Mouse (Mus musculus): Measurements from ENCODE around the gene 4930402H24Rik.

4930402H24Rik gene

DNA sequence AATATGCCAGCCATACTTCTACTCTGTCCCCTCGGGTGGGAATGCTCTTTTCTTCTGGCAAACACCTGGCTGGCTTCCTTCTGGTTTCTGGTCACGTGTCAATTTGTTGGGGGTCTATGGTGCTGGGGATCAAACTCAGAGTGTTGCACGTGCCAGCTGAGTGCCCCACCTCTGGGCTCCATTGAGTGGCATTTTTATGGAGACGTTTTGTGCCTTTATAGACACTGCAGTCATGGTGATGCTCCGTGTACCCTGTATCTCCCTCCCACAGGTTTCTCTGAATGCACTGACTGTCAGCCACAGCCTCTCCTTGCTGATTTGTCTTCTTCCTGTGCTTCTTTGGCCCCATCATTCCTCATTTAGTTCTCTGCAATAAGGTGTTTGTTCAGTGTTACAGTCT lies 174.4 kb downstream of the 4930402H24Rik start:
- no peak for DNase-seq (ENCODE audit: low spot score)

DNA sequence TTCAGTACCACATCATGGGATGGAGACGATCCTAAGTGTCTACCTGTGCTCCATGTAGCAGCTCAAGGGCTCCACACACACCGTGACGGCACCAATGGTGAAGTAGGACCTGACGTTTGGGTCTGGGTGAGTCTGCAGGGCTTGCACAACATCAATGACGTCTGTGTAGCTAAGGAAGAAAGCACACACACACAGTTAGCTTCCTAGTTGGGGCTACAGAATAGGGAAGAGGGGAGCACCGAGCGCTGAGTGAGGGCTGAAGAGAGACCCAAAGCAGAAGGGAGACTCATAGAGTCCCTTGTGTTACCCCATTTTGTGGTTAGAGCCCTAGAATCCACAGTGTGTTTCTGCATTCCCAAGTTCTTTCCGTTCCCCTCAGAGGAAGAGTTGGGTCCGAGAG lies 175.5 kb downstream of the 4930402H24Rik start:
- no peak for DNase-seq (ENCODE audit: low spot score)

DNA sequence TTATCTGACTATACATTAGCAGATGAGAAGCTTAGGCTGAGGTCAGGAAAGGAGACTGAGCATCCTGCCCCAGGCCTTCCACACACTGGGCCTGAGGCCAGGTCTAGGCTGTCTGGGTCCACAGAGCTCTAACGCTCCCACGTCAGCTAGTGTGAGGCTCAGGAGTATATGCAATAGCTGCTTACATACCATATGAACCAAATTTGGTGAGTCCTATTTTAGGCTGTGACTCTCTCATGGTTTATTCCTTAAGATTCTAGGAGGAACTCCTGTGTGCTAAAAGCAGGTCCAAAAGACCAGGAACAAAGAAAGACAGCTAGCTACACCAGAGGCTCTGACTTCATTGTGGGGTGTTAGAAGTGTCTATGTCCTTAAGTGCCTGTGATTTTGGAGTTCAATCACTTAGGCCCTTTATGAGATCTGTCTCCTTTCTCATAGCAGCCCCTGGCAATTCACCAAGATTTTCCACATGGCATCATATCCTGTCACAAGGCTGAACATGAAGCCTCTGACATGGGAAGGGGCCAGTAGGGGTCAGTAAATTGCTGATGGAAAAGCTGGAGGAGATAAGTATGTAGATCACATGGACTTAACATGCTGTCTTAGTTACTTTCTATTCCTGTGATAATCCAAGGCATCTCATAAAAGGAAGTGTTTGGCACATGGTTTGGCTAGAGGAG lies 177.2 kb downstream of the 4930402H24Rik start:
- no peak for DNase-seq (ENCODE audit: low spot score)

DNA sequence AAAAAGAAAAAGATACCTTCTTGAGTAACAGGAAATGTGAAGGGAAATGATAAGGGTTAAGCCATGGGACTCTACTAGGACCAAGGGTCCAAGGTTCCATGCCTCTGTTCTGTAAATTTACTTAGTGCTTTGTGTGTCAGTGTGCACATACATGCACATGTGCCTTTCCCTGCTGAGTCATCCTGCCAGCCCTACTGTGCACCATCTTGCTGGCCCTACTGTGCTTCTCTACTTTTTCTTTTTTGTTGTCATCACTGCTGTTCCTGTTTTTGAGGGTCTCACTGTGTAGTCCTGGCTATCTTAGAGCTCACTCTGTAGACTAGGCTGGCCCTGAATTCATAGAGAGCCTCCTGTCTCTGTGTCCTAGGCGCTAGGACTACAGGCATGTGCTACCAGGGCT lies 178.5 kb downstream of the 4930402H24Rik start:
- no peak for DNase-seq (ENCODE audit: low spot score)

DNA sequence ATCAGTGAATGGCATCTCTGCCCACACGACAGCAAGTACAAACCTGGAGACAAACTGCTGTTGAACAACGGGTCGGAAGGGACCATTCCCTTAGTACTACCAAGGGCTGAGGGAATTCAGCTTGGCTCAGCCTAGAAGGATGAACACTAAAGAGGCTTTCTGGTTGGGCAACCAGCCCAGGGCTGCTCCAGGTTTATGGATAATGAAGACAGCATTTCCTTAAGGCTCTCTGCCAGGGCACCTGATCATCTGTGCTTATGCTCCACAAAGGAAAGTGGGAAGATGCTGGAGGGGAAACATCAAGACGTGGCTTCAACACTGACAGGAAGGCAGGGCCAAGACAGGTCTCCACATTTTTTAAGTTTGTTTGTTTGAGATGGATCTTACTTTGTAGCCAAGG lies 181.8 kb downstream of the 4930402H24Rik start:
- no peak for DNase-seq (ENCODE audit: low spot score)

DNA sequence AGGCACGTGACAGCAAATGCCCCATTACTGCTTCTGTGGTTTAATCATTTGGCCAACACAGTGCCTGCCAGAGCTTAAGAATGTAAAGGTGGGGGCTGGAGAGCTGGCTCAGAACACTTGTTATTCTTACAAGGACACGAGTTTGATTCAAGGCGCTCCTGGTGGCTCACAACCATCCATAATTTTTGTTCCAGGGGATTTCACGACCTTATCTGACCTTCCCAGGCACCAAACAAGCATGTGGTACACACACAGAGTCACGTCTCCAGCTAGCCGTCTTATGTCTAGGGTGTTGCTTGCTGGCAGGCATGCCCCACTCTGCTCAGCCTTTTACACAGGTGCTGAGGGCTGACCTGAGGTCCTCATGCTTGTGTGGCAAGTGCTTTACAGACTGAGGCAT lies 188.3 kb downstream of the 4930402H24Rik start:
- no peak for DNase-seq (ENCODE audit: low spot score)

DNA sequence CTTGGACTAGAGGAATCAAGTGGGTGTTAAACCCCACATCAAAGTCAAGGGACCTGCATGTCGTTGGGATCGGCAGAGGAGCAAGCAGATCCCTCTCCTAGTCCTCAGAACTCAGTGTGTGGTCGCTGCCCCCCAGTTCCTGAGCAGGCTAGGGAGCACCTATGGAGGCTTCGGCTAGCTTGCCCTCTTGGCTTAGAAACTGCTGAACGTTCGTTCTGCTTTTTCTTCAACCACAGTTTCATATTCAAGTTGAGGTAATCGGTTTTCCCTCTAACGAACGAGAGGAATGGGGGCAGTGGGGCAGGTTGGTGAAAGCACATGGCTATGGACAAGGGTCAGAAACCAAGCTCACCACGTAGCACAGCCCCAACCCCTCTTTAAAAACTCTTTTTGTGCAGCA lies 199.1 kb downstream of the 4930402H24Rik start:
- DNase-seq (ENCODE audit: low spot score) = no peak

DNA sequence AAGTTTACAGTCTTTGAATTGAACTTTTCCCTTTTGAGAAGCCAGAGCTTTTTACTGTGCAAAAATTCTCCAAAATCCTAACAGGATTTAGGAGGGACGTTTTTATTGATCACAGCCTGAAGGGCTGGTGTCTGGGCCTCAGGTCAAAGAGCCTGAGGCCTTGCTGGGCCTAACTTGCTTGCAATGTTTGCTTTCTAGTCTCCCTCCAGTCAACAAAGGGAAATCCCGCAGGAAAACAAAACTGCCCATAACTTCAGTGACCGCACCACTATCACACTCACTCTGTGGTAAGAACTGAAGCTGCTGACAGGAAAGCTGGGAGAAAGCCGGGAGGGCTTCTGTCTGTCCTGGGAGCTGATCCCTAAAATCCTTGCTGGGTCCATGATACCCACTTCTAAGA lies 199.6 kb downstream of the 4930402H24Rik start:
- DNase-seq (ENCODE audit: low spot score) = no peak

DNA sequence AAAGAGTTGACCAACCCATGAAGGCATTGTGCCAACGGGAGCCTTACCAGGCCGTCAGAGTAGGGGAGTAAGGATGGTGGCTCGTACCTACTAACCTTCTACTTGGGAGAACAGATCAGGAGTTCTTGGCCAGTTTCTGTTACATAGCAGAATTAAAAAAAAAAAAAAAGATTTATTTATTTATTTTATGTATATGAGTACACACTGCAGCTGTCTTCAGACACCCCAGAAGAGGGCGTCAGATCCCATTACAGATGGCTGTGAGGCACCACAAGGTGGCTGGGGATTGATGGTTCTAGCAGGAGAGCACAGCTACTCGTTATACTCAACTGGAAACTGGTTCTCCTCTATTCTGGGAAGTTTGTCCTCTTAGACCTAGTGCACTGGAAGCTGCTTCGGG lies 201.0 kb downstream of the 4930402H24Rik start:
- DNase-seq (ENCODE audit: low spot score) = no peak

DNA sequence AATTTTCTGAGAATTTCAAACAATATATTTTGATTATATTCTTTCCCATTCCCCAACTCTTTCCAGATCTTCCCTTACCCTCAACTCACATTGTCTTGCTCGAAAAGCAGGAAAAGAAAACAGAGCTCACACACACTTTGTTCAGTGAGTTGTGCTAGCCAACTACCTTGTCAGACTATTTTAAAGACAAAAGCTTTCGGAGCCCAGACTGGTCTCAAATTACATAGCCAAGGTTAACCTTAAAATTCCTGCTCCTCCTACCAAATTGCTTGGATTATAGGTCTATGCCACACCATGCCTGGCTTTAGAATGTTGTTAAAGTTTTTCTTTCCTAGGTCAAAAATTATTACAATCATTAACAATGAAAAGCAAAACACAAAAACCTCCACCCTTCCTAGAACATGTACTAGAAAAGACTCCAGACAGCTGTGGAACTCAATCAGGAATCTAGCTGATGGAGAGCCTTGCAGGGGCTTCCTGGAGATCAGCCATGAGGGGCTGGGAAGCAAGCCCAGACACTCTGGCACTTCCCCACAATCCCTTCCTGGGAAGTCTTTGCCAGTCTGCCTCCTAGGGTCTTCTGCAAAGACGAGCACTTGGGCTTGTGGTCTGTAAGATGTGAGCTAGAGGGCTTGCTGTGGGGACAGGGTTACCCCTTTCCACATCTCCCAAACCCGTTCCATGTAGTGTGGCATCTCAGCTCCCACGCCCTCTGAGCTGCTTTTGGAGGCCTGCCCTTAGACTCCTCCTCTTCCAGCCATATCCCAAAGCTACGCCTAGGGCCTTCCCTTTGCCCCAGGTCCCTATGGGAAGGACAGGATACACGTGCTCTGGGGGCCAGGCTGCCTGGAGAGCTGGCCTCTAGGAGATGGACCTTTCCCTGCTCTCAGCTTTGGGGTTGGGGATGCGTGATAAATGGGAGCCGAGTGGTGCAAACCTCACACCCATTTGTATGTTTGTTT lies 201.9 kb downstream of the 4930402H24Rik start:
- DNase-seq (ENCODE audit: low spot score) = no peak

DNA sequence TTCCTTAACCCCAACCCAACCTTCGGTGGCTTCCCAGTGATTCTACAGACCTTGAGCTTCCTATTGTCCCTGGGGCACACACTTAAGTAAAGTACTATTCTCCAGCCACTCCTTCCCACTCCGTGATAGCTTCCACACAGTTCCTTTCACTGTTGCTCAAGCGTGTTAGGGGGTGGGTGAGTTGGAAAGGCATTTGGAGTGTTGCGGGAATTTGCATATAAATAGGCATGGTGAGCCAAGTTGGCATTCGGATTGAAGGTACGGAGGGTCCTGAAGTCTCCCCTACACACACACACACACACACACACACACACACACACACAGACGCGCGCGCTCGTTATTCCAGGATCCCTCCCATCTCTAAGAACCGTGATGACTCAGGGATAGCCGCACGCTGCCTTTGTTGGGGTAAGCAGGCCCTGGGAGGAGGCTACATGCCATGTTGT lies 208.4 kb downstream of the 4930402H24Rik start:
- DNase-seq (ENCODE audit: low spot score) = no peak

DNA sequence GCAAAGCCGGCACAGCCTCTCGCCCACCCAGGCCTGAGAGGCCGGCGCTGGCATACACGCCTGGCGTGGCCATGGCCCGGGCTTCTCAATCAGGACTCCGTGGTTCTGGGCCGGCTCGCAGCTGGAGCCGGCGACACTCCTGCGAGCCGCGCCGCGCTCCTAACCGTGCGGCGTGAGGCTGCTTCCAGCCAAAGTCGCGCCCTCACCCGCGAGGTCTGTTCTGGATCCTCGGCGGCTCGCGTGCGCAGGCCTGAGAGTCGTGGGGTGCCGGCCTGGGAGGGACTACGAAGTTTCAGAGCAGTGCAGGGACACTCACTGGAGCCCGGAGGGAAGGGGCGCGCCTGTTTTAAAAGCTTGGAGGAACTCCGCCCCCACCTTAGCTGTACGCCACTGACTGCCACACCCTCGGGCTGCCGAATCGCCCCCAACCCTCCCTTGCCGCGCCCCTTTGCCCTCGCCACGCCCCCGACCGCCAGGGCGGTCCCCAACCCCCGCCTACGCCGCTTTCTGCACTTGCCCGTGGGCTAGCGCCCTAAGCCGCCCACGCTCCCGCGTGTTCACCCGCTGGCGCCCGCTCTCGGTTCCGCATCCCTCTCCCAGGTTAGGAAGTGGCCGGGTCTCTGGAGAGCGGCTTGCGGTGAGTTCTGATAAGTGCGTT lies 208.9 kb downstream of the 4930402H24Rik start, which contains the start of gene Slc4a11:
Gene Slc4a11 (minus strand): TSS at position 367 of the 658 bp plus-strand sequence.
- peak; percentile 30 for DNase-seq (ENCODE audit: low spot score)

DNA sequence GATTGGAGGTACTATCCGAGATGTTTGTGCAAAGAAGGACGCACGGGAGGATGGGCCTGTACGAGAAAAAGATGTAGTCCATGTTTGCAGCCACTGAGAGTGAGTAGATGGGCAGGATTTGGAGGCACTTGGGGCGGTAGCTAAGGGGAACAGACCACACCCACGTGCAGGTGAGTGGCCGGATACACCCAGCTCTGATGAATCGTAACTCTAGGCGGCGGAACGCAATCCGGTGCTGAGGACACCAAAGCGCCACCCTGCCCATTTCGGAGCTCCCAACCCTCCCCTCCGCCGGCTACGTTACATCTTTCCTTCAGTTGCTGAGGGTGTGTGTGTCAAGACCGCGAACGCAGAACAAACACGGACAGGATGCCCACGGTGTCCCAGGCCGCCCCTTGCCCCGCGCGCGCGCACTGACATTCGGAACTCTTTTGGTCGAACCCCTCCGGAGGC lies 209.5 kb downstream of the 4930402H24Rik start:
- no peak for DNase-seq (ENCODE audit: low spot score)

DNA sequence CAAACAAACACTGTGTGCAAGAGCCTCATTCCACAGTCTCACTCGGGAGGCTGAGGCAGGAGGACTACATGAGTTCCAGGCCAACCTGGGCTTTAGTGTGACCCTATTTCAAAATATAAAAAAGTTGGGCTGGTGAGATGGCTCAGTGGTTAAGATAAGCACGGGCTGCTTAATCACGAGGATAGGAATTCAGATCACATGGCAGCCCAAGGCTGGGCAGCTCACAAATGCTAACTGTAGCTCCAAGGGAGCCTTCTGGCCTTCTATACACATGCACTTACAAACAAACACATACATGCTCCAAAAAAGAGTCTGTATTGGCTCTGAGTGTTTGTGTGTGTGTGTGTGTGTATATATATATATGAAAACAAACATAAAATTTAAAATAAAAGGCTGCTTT lies 212.6 kb downstream of the 4930402H24Rik start:
- DNase-seq (ENCODE audit: low spot score) = no peak

DNA sequence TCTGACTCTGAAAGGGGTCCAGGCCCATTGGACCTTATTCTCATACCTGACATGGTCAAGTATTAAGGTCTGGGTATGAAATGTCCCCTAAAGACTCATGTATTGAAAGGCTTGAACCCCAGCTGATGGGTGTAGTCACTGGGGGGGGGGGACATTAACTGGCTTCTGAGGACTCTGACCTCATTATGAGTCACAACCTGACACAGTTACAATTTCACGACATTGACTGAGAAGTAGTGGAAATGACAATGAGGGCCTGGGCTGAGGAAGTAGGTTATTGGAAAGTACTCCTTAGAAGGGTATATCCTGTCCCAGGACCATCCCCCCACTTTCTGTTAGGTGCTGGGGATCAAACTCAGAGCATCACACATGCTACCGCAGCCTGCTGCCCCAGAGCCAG lies 217.2 kb downstream of the 4930402H24Rik start:
- no peak for DNase-seq (ENCODE audit: low spot score)

DNA sequence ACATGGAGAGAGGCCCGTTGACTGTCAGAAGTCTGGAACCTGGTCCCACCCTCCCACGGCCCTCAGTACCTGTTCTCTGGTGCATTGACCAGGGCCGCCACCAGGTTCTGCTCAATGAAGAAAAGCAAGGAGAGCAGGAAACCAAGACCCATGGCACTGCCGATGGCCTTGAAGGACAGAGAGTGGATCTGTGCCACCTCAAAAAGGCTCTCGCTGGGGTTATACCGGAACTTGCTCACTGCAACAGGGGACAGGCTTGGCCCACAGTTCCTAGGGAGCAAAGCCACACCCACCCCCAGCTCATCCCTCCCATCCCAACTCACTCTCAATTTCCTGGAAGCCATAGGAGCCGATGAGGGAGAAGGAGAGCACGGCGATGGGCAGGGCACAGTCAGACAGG lies 220.8 kb downstream of the 4930402H24Rik start:
- DNase-seq (ENCODE audit: low spot score) = no peak

DNA sequence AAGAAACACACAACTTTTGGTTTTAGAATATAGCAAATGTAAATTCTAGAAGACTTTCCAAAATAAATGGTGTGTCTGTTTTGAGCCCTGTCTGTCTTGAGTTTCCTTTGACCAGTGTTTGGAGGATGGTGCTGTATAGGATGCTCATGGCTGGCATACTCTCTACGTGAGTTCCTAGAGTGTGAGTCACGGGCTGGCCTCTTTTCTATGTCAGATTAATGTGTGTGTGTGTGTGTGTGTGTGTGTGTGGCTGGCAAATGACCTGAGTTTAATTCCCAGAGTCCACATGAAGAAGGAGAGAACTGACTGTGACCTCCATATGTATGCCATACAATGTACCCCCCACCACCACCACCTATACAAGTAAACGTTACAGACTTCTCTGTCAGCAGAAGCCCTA lies 224.7 kb downstream of the 4930402H24Rik start:
- no peak for DNase-seq (ENCODE audit: low spot score)

DNA sequence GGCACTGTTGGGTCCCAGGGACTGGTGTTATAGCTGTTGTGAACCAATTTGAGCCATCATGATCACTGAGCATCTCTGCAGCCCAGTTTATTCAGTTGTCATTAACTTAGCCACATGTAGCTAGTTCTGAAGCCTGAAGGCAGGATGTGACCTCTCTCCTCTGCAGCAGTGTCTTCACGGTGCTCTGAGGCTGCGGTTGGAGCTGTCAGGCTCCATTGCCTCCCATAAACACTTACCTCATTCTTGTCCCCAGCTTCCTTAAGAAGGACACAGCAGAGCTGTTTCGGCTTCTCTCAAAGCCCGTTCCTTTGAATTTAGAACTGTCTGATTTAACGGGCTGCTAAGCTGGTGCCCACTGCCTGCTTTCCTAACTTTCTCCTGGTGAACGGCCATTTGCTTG lies 226.3 kb downstream of the 4930402H24Rik start:
- DNase-seq (ENCODE audit: low spot score) = no peak

DNA sequence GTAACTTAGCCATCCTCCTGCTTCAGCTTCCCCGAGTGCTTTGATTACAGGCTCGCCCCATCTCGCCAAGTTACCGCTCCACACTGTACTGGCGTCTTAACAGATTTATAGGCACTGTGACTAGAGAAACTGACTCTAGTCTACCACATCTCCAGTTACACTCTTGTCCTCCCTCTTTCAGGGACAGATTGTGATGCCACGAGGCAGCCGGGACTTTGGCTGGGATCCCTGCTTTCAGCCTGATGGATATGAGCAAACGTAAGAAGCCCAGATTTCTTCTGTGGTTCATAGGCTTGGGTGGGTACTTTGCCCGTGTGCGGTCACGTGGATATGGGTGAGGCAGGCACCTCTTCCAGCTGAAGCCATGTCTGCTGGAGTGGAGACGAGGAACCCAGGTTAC lies 227.1 kb downstream of the 4930402H24Rik start:
- DNase-seq (ENCODE audit: low spot score) = no peak

DNA sequence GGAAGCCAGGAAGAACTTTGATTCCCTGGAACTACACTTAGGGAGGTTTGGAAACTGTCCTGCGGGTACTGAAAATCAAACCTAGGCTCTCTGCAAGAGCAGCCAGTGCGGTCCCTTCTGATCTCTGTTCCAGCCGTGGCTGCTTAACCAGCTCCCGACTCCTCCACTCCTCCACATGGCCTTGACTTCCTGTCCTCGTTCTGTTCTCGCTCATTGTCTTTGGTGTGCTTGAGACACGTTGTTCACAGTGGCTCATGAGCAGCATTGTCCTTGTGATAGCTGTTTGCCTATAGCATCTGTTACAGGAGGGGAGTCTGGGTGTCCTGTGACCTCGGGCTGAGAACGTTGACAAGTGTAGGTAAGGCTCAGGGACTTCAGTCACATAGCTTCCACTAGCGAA lies 229.0 kb downstream of the 4930402H24Rik start:
- DNase-seq (ENCODE audit: low spot score) = no peak

DNA sequence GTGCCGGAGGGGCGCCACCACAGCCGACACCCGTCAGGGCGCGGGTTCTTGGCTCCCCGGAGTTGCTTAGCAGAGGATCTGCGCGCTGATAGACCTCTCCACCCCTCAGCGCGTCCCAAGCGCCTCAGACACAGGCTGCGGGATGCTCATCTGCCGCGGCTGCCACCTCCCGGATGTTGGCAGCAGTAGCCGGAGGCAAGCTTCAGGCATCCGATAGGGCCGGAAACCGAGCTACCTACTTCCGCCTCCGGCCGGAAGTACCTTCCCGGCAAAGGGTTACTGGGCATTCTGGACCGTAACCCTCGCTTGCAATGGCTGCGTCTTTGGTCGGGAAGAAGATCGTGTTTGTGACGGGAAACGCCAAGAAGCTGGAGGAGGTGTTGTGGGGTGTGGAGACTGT lies 238.6 kb downstream of the 4930402H24Rik start, which contains the start of gene Itpa:
Gene Itpa (plus strand): TSS at position 52 of the 400 bp plus-strand sequence.
- peak; percentile 76 for DNase-seq (ENCODE audit: low spot score)

DNA sequence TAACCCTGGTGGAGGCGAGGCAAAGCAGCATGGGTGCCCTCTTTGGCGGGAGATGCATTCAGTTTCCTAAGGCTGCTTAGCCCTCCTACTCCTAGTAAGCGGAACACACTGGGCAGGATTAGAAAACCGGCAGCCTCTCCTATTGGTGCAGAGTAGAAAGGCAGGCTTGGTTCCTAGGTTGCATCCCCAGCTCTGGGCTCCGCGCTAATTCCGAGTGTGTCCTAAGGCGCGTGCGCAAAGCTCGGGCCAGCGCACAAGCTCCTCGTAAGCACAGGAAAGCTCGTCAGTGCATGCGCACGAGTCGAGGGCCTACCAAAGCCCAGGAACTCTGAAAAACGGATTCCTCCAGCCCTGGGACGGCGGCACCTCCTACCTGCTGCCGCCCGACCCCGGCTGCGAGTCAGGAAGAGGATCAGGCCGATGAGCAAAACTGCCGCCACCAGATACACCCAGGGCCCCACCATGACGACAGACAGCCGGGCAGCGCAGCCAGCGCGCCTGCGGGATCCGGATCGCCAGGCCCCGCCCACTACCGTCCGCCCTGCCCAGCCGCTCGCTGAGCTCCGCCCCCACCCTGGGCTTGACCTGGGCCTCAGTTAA lies 242.0 kb downstream of the 4930402H24Rik start, which contains the start of gene Ddrgk1:
Gene Ddrgk1 (minus strand): TSS at position 558 of the 600 bp plus-strand sequence.
- DNase-seq (ENCODE audit: low spot score) = peak; percentile 89

Data from spleen, adult 12 weeks (tissue).